Mouse (Mus musculus) layer of hippocampus, adult 8-10 months (tissue): ENCODE results near the gene Cars2. TPM values are rescaled to one million over a fixed set of nuclear protein-coding genes. Genes with fewer than 3 reads are reported as not detected.
"Not testable (repeated sequence)": the region's sequence is repeated elsewhere in the genome, so short reads cannot be mapped to it uniquely, and the experiment has no call there.

Experiments used
- DNase-seq, 2 experiments: peaks; one replicate each; pipeline ENCODE4 v3.0.0; 2022; ENCODE audit warnings: low spot score in 2 of 2
- total RNA-seq, 4 experiments: library from RNA; stranded (reverse); gene quantifications; 2 replicates each; pipeline ENCODE4 v1.2.4; 2022

The Cars2 gene
- total RNA-seq, 4 experiments from 2014 or later: 25.6 to 31.8 (median 27.4) TPM

- DNase-seq: peak; percentile 36 to 42
These were observed 6.3 kb upstream of the Cars2 start for GRCm38 (mm10) chr8:11556691-11557423.

GRCm38 (mm10) chr8:11555720-11556591 is 5.4 kb upstream of the Cars2 start:
- DNase-seq: peak; percentile 100

- peak; percentile 91 to 94 for DNase-seq
These were observed 4.5 kb upstream of the Cars2 start, which contains the start of gene Ing1 for GRCm38 (mm10) chr8:11554799-11555719. Ing1 (plus strand) TSS chr8:11555571.

GRCm38 (mm10) chr8:11552390-11552789 is 1.8 kb upstream of the Cars2 start:
- DNase-seq: no peak

- not testable (repeated sequence) for DNase-seq
These were observed 914 bp upstream of the Cars2 start for GRCm38 (mm10) chr8:11551497-11551896.

GRCm38 (mm10) chr8:11549706-11550105 is 877 bp downstream of the Cars2 start:
- DNase-seq: peak in 1 of 2 experiments; percentile 28

GRCm38 (mm10) chr8:11547063-11547462 is 3.5 kb downstream of the Cars2 start:
- DNase-seq: no peak

GRCm38 (mm10) chr8:11544386-11544785 is 6.2 kb downstream of the Cars2 start:
- peak in 1 of 2 experiments; percentile 47 for DNase-seq

- no peak for DNase-seq
These were observed 7.7 kb downstream of the Cars2 start for GRCm38 (mm10) chr8:11542866-11543265.

GRCm38 (mm10) chr8:11542031-11542430 is 8.6 kb downstream of the Cars2 start:
- no peak for DNase-seq

GRCm38 (mm10) chr8:11540182-11540581 is 10.4 kb downstream of the Cars2 start:
- DNase-seq: no peak

- no peak for DNase-seq
These were observed 11.5 kb downstream of the Cars2 start for GRCm38 (mm10) chr8:11539049-11539448.

- DNase-seq: no peak
These were observed 16.1 kb downstream of the Cars2 start for GRCm38 (mm10) chr8:11534494-11534893.

- no peak for DNase-seq
These were observed 19.7 kb downstream of the Cars2 start for GRCm38 (mm10) chr8:11530849-11531248.

GRCm38 (mm10) chr8:11530155-11530770 is 20.3 kb downstream of the Cars2 start:
- DNase-seq: no peak

GRCm38 (mm10) chr8:11523331-11523730 is 27.3 kb downstream of the Cars2 start:
- DNase-seq: no peak

- DNase-seq: no peak
These were observed 31.9 kb downstream of the Cars2 start for GRCm38 (mm10) chr8:11518676-11519075.

- DNase-seq: no peak
These were observed 32.6 kb downstream of the Cars2 start for GRCm38 (mm10) chr8:11518056-11518396.

GRCm38 (mm10) chr8:11517366-11518055 is 33.1 kb downstream of the Cars2 start:
- peak in 1 of 2 experiments; percentile 33 for DNase-seq

- DNase-seq: no peak
These were observed 34.3 kb downstream of the Cars2 start for GRCm38 (mm10) chr8:11516292-11516691.
